Mouse (Mus musculus): ENCODE measurements around the gene Sf3b2. TPM values are rescaled to one million over a fixed set of nuclear protein-coding genes. Genes with fewer than 3 reads are reported as not detected.

Gene Sf3b2
- polyA plus RNA-seq, 1 experiment from 2014 or later = 211 TPM

DNA sequence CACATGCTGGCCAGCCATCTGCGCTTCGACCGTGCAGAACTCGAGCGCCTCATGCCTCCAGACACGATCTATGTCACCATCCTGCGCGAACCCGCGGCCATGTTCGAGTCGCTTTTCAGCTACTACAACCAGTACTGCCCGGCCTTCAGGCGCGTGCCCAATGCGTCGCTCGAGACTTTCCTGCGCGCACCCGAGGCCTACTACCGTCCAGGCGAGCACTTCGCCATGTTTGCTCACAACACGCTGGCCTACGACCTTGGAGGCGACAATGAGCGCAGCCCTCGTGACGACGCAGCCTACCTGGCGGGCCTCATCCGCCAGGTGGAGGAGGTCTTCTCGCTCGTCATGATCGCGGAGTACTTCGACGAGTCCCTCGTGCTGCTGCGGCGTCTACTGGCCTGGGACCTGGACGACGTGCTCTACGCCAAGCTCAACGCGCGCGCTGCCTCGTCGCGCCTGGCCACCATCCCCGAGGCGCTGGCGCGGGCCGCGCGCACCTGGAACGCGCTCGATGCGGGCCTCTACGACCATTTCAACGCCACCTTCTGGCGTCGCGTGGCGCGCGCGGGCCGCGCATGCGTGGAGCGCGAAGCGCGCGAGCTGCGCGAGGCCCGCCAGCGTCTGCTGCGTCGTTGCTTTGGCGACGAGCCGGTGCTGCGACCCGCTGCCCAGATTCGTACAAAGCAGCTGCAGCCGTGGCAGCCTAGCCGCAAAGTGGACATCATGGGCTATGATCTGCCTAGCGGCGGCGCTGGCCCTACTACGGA is 11.9 kb upstream of the Sf3b2 start:
- ATAC-seq (replicated peaks; ENCODE audit: extremely low read depth, insufficient read depth, low FRiP score) = no peak
- WGBS = 36% methylated on average over 98 of the region's 98 CpGs
- Histone ChIP-seq H3K27me3 (ENCODE audit: control insufficient read depth, insufficient read depth, low read length) (peaks cover 8% of the 10 kb centered on the region; the same call in 1 of the 2 replicates), H3K9ac (ENCODE audit: low read length) (no peak overlapping the region; the same call in 1 of the 2 replicates), H3K4me3 (ENCODE audit: low read length) (peak overlapping the region; percentile 35), H3K4me2 (ENCODE audit: low read depth, low read length) (peak overlapping the region; percentile 56), H3K27ac (ENCODE audit: low read length) (no peak overlapping the region), H3K4me1 (ENCODE audit: control insufficient read depth, insufficient read depth, low read length) (no peaks in the 10 kb centered on the region), H3K36me3 (ENCODE audit: control insufficient read depth, insufficient read depth) (peaks cover 6% of the 10 kb centered on the region; the same call in 1 of the 2 replicates), H3K9me3 (replicated peaks; ENCODE audit: control insufficient read depth, low read length) (no peaks in the 10 kb centered on the region; the same call in 1 of the 2 replicates)

DNA sequence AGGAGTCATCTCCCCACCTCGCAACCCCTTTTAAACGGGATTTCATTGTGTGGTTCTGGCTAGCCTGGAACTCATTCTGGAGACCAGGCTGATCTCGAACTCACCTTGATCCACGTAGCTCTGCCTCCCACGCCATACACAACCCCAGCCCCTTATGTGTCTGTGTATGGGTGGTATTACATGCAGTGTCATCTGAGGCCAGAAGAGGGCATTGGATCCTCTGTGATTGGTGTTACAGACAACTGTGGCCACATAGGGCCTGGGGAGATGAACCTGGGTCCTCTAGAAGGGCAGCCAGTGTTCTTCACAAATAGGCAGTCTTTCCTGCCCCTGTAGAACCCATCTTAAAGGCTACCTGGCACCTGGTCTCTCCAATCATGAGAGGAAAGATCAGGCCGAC is 11.0 kb upstream of the Sf3b2 start:
- H3K4me1 ChIP-seq (ENCODE audit: control insufficient read depth, insufficient read depth, low read length) = no peaks in the 10 kb centered on the region
- 77% methylated on average over 6 of the region's 6 CpGs for WGBS
- H3K9me3 ChIP-seq (replicated peaks; ENCODE audit: control insufficient read depth, low read length) = no peaks in the 10 kb centered on the region; the same call in 1 of the 2 replicates
- no peak overlapping the region for H3K27ac ChIP-seq (ENCODE audit: low read length)
- ATAC-seq (replicated peaks; ENCODE audit: extremely low read depth, insufficient read depth, low FRiP score) = no peak
- H3K36me3 ChIP-seq (ENCODE audit: control insufficient read depth, insufficient read depth) = peaks cover 6% of the 10 kb centered on the region; the same call in 1 of the 2 replicates
- no peak overlapping the region for H3K4me2 ChIP-seq (ENCODE audit: low read depth, low read length)
- H3K27me3 ChIP-seq (ENCODE audit: control insufficient read depth, insufficient read depth, low read length) = peaks cover 8% of the 10 kb centered on the region; the same call in 1 of the 2 replicates
- no peak overlapping the region for H3K4me3 ChIP-seq (ENCODE audit: low read length)
- no peak overlapping the region for H3K9ac ChIP-seq (ENCODE audit: low read length)

DNA sequence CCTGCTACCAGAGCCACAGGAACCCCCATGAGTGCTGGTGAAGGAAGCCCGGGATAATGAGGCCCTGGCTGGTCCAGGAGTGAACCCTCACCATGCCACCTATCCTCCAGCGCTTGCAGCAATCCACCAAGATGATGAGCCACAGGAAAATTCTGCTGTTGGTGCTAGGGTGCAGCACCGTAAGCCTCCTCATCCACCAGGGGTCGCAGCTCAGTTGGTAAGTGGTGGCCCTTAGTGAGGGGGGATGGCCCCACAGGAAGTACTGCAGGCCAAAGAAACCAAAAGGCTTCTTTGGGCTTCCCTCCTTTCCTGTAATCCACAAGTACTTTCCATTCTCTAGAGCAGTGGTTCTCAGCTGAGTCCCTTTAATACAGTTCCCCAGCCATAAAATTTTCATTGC is 7.2 kb upstream of the Sf3b2 start:
- ATAC-seq (replicated peaks; ENCODE audit: extremely low read depth, insufficient read depth, low FRiP score) = 0 out of 2 replicates have a peak, but pooled peaks have one; percentile 25
- H3K27me3 ChIP-seq (ENCODE audit: control insufficient read depth, insufficient read depth, low read length) = peaks cover 3% of the 10 kb centered on the region; the same call in 1 of the 2 replicates
- no peak overlapping the region for H3K4me3 ChIP-seq (ENCODE audit: low read length)
- H3K9me3 ChIP-seq (replicated peaks; ENCODE audit: control insufficient read depth, low read length) = no peaks in the 10 kb centered on the region
- H3K36me3 ChIP-seq (ENCODE audit: control insufficient read depth, insufficient read depth) = peaks cover 6% of the 10 kb centered on the region; the same call in 1 of the 2 replicates
- no peak overlapping the region for H3K4me2 ChIP-seq (ENCODE audit: low read depth, low read length)
- no peak overlapping the region for H3K27ac ChIP-seq (ENCODE audit: low read length)
- WGBS = 11% methylated on average over 4 of the region's 4 CpGs
- H3K9ac ChIP-seq (ENCODE audit: low read length) = no peak overlapping the region
- H3K4me1 ChIP-seq (ENCODE audit: control insufficient read depth, insufficient read depth, low read length) = peaks cover 6% of the 10 kb centered on the region; the same call in 1 of the 2 replicates

DNA sequence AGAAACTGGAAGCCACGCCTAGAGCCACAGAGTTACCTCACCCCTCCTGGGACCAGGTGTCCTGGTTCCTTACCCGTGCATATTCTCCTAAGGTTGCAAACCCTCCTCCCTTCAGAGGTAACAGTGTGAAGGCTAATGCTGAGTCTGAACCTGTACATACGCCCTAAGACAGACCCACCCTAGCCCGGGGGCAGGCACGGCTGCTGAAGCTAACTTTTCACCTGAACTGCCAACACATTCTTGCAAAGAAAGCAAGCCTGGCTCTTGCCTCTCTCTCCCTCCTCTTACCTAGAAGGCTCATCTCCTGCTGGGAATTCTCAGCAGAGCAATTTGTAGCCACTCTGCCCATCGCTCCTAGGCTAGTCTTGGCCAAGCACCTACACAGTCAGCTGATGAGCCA is 5.3 kb upstream of the Sf3b2 start:
- H3K9me3 ChIP-seq (replicated peaks; ENCODE audit: control insufficient read depth, low read length) = no peaks in the 10 kb centered on the region
- ATAC-seq (replicated peaks; ENCODE audit: extremely low read depth, insufficient read depth, low FRiP score) = no peak
- H3K9ac ChIP-seq (ENCODE audit: low read length) = no peak overlapping the region
- no peaks in the 10 kb centered on the region for H3K27me3 ChIP-seq (ENCODE audit: control insufficient read depth, insufficient read depth, low read length)
- H3K4me1 ChIP-seq (ENCODE audit: control insufficient read depth, insufficient read depth, low read length) = peaks cover 10% of the 10 kb centered on the region
- H3K36me3 ChIP-seq (ENCODE audit: control insufficient read depth, insufficient read depth) = peaks cover 6% of the 10 kb centered on the region; the same call in 1 of the 2 replicates
- H3K4me3 ChIP-seq (ENCODE audit: low read length) = no peak overlapping the region
- H3K4me2 ChIP-seq (ENCODE audit: low read depth, low read length) = no peak overlapping the region
- no peak overlapping the region for H3K27ac ChIP-seq (ENCODE audit: low read length)
- WGBS = 82% methylated on average over 6 of the region's 6 CpGs

DNA sequence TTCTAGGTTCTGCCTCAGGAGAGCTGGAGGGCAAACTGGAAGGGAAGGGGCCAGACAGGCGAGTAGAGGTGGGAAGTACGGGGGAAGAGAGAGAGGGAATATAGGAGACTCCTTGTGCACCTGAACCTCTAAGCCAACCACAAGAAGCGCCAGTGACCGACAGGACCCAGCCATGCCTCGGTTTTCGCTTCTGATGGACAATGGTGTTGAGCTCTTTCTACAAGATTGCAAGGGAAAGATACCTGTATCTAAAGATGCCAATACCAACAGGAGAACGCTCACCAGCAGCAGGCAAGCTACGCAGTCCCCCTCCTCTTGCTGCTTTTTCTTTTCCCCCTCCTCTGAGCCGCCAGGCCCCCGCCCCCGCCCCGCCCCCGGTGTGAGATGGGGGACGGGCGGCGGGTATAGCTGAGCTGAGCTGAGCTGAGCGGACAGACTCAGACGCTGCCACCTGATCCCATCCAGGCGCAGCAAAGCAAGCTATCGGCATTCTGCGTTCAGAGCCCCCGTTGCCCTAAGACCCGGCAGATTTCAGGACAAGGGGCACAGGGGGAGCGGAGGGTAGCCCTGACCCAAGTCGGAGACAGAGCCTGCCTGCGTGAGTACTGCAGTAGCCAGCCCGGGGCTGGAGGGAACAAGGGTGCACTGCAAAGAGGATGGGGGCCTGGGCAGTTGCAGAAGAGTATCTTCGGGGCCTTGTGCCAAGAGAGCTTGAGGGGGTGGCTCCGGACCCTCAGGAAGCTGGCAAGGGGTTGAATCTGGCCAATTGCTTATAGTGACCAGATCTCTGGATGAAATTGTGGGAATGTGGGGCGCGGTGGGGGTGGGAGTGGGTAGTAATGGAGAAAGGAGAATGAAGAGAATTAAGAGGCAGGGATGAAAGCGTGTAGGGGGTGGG is 2.9 kb upstream of the Sf3b2 start, which contains the start of gene Gal3st3:
Gene Gal3st3 (plus strand): TSS at position 429 of the 898 bp plus-strand sequence.
- peak within 1 kb of the TSS; percentile 57 for H3K4me3 ChIP-seq (ENCODE audit: low read length)

DNA sequence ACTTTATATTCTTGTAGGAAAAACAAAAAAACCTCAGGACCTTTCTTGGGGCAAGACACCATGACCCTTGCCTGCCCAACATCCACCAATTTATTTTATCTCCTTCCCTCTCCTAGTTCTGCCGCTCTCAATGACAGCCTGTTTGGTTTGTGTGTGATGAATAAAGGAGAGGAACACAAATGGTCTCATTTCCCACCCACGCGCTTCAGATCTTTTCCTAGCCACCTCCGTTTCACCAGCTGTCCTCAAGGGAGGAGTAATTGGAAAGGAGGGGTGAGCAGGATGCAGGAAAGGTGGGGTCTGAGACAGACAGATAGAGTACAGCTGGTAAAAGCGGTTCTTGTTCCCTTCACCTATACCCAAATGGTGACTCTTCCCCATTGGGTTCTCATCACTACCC is 1.4 kb upstream of the Sf3b2 start:
- Histone ChIP-seq H3K4me3 (ENCODE audit: low read length) (no peak overlapping the region), H3K36me3 (ENCODE audit: control insufficient read depth, insufficient read depth) (peaks cover 9% of the 10 kb centered on the region), H3K4me2 (ENCODE audit: low read depth, low read length) (no peak overlapping the region), H3K9ac (ENCODE audit: low read length) (no peak overlapping the region), H3K9me3 (replicated peaks; ENCODE audit: control insufficient read depth, low read length) (no peaks in the 10 kb centered on the region), H3K27ac (ENCODE audit: low read length) (no peak overlapping the region), H3K4me1 (ENCODE audit: control insufficient read depth, insufficient read depth, low read length) (peaks cover 21% of the 10 kb centered on the region), H3K27me3 (ENCODE audit: control insufficient read depth, insufficient read depth, low read length) (no peaks in the 10 kb centered on the region)
- no peak for ATAC-seq (replicated peaks; ENCODE audit: extremely low read depth, insufficient read depth, low FRiP score)
- 59% methylated on average over 5 of the region's 5 CpGs for WGBS

More for the DNA sequence above, 2.9 kb upstream of the Sf3b2 start, which contains the start of gene Gal3st3:
- H3K27ac ChIP-seq (ENCODE audit: low read length) = peak within 1 kb of the TSS; percentile 49; the same call in 1 of the 2 replicates
- no peaks in the 10 kb centered on the region for H3K36me3 ChIP-seq (ENCODE audit: control insufficient read depth, insufficient read depth)
- ATAC-seq (replicated peaks; ENCODE audit: extremely low read depth, insufficient read depth, low FRiP score) = no peak
- WGBS = 13% methylated on average over 32 of the region's 32 CpGs
- peak within 1 kb of the TSS; percentile 76 for H3K9ac ChIP-seq (ENCODE audit: low read length)
- H3K9me3 ChIP-seq (replicated peaks; ENCODE audit: control insufficient read depth, low read length) = no peaks in the 10 kb centered on the region
- H3K4me1 ChIP-seq (ENCODE audit: control insufficient read depth, insufficient read depth, low read length) = peaks cover 21% of the 10 kb centered on the region
- H3K27me3 ChIP-seq (ENCODE audit: control insufficient read depth, insufficient read depth, low read length) = no peaks in the 10 kb centered on the region
- H3K4me2 ChIP-seq (ENCODE audit: low read depth, low read length) = peak within 1 kb of the TSS; percentile 76

DNA sequence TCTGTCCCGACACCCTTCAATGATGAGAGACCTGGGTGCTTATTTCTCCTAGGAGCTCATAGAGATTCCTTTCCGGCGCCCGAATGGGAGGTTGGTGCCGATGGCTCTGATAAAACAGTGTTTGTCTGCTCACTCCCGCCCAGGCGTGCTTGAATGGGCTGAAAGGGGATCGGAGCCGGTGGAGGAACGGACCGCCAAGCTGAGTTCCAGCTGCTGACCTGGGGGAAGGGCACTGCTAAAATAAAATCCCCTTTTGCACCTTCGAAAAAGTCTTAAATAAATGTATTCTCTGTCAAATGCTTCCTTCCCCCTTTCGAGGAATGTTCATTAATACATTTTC is 451 bp upstream of the Sf3b2 start:
- Histone ChIP-seq H3K9me3 (replicated peaks; ENCODE audit: control insufficient read depth, low read length) (no peaks in the 10 kb centered on the region), H3K27ac (ENCODE audit: low read length) (peak overlapping the region; percentile 86), H3K4me3 (ENCODE audit: low read length) (peak overlapping the region; percentile 83), H3K4me1 (ENCODE audit: control insufficient read depth, insufficient read depth, low read length) (peaks cover 21% of the 10 kb centered on the region), H3K9ac (ENCODE audit: low read length) (peak overlapping the region; percentile 81), H3K4me2 (ENCODE audit: low read depth, low read length) (peak overlapping the region; percentile 73), H3K36me3 (ENCODE audit: control insufficient read depth, insufficient read depth) (peaks cover 13% of the 10 kb centered on the region), H3K27me3 (ENCODE audit: control insufficient read depth, insufficient read depth, low read length) (no peaks in the 10 kb centered on the region)
- WGBS = 5% methylated on average over 13 of the region's 13 CpGs
- no peak for ATAC-seq (replicated peaks; ENCODE audit: extremely low read depth, insufficient read depth, low FRiP score)

DNA sequence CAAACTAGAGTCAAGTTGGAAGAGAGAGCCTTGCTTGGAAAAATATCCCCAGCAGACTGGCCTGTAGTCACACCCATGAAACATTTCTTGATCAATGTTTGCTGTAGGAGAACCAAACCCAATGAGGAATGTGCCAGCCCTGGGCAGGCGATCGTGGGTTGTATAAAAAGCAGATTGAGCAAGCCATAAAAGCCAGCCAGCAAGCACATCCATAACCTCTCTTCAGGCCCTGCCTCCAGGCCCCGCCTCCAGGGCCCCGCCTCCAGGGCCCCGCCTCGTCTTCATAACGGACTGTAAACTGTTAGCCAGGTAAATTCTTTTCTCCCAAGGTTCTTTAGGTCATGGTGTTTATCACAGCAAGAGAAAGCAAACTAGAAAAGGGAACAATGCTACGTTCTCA is 16.9 kb downstream of the Sf3b2 start:
- no peak for ATAC-seq (replicated peaks; ENCODE audit: extremely low read depth, insufficient read depth, low FRiP score)
- H3K27me3 ChIP-seq (ENCODE audit: control insufficient read depth, insufficient read depth, low read length) = no peaks in the 10 kb centered on the region
- H3K4me3 ChIP-seq (ENCODE audit: low read length) = no peak overlapping the region
- H3K9ac ChIP-seq (ENCODE audit: low read length) = no peak overlapping the region
- H3K4me1 ChIP-seq (ENCODE audit: control insufficient read depth, insufficient read depth, low read length) = peaks cover 14% of the 10 kb centered on the region
- WGBS = 84% methylated on average over 8 of the region's 8 CpGs
- H3K27ac ChIP-seq (ENCODE audit: low read length) = no peak overlapping the region
- H3K4me2 ChIP-seq (ENCODE audit: low read depth, low read length) = no peak overlapping the region
- peaks cover 48% of the 10 kb centered on the region for H3K36me3 ChIP-seq (ENCODE audit: control insufficient read depth, insufficient read depth)
- no peaks in the 10 kb centered on the region for H3K9me3 ChIP-seq (replicated peaks; ENCODE audit: control insufficient read depth, low read length)
